Mouse (Mus musculus): Measurements from ENCODE around the gene Bmt2. TPM values are rescaled to one million over a fixed set of nuclear protein-coding genes. Genes with fewer than 3 reads are reported as not detected.

The Bmt2 gene
- total RNA-seq, 1 experiment from 2014 or later: 42.7 TPM

DNA sequence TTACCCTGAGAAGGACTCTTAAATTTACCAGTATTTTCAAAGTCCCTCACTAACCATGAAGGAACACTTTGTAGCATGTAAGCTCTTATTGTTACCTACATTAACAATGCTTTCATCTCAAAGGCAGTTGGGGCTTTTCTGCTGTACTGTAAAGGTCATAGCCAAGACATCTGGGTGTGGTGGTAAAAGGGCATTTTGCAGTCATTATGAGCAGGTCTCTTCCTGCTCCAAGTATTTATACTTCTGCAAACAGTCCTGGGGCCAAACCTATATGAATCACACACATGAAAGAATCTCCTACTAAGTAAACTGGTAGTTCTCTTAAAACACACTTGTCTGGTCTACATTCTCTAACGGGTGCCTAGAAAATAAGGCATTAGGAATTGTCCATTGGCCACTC lies 95.7 kb downstream of the Bmt2 start:
- no peak for ATAC-seq (ENCODE audit: extremely low read depth, insufficient number of reproducible peaks, low FRiP score, poor library complexity, severe bottlenecking)

Other genes starting within 250 kb of the Bmt2 start
- gene Tmem168, start 69.9 kb downstream of the Bmt2 start, total RNA-seq (2017): 55.0 and 57.0 TPM in 2 replicates
- gene Gpr85, start 162.0 kb upstream of the Bmt2 start, total RNA-seq (2017): not detected in 2 replicates
- gene 2610001J05Rik, start 193.6 kb upstream of the Bmt2 start, total RNA-seq (2017): 26.4 and 29.2 TPM in 2 replicates